Mouse (Mus musculus): Measurements from ENCODE around the gene Mrpl33. TPM values are rescaled to one million over a fixed set of nuclear protein-coding genes. Genes with fewer than 3 reads are reported as not detected.
"Not testable (repeated sequence)": the region's sequence is repeated elsewhere in the genome, so short reads cannot be mapped to it uniquely, and the experiment has no call there.

Gene Mrpl33
- polyA plus RNA-seq, 1 experiment = 97.5 TPM

DNA sequence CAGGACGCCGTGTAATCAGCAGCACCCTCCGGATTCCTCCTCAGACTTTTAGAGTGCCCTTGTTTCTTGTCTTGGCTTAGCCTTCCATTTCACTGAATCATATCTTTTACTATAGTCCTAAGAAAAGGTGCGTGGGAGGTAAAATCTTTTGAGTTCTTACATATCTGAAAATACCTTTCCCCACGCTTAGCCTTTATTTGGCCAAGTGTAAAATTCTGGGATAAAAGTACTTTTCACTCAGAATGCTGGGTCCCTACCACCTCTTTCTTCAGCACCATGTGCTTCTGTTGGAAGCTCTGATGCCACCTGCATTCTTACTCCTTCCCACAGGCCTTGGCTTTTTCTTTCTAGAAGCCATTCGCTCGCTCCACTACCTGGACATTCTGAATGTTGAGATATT, 5.6 kb upstream of the Mrpl33 start:
- peak; percentile 28 to 70 for DNase-seq (ENCODE audit: extremely low spot score in 1 of 2, low spot score in 1 of 2)

GRCm38 (mm10) chr5:31595868-31596267, 867 bp upstream of the Mrpl33 start:
- DNase-seq (ENCODE audit: extremely low spot score in 1 of 2, low spot score in 1 of 2) = no peak

GRCm38 (mm10) chr5:31597430-31597944, 752 bp downstream of the Mrpl33 start:
- DNase-seq (ENCODE audit: extremely low spot score in 1 of 2, low spot score in 1 of 2) = no peak

DNA sequence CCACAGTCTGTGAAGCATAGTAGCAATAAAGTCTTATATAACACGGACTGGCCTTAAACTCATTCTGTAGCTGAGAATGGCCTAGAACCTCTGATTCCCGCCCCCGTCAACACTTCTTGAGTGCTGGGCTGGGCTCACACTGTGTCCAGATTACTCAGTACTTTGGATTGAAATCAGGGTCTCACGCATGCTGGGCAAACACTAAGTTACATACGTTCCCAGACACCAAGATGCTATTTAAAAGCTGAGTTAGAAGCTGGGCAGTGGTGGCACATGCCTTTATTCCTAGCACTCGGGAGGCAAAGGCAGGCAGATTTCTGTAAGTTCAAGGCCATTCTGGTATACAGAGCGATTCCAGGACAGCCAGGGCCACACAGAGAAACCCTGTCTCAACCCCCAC, 1.4 kb downstream of the Mrpl33 start:
- DNase-seq (ENCODE audit: extremely low spot score in 1 of 2, low spot score in 1 of 2) = no peak

DNA sequence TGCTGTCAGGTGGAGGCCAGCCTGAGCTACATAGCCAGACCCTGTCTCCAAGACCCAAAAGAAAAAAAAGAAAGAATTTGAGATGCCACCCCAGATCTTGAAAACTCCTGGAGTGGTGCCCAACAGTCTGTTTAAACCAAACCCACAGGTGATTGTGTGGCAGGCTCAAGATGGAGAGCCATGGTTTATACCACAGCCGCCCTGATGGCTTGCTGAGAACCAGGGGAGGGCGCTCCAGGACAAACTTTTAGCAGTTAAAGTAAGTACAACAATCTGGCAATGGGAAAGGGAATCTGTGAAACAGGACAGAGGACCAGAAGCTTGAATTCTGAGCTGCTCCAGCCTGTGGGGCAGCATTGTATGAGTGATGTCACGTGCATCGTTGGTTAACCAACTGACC, 1.8 kb downstream of the Mrpl33 start:
- DNase-seq (ENCODE audit: extremely low spot score in 1 of 2, low spot score in 1 of 2) = peak in 1 of 2 experiments; percentile 48

GRCm38 (mm10) chr5:31599161-31599560, 2.4 kb downstream of the Mrpl33 start:
- no peak for DNase-seq (ENCODE audit: extremely low spot score in 1 of 2, low spot score in 1 of 2)

- no peak for DNase-seq (ENCODE audit: extremely low spot score in 1 of 2, low spot score in 1 of 2)
These were observed 4.5 kb downstream of the Mrpl33 start for GRCm38 (mm10) chr5:31601162-31601722.

GRCm38 (mm10) chr5:31602377-31602776, 5.6 kb downstream of the Mrpl33 start:
- DNase-seq (ENCODE audit: extremely low spot score in 1 of 2, low spot score in 1 of 2) = peak; percentile 56 to 73

DNA sequence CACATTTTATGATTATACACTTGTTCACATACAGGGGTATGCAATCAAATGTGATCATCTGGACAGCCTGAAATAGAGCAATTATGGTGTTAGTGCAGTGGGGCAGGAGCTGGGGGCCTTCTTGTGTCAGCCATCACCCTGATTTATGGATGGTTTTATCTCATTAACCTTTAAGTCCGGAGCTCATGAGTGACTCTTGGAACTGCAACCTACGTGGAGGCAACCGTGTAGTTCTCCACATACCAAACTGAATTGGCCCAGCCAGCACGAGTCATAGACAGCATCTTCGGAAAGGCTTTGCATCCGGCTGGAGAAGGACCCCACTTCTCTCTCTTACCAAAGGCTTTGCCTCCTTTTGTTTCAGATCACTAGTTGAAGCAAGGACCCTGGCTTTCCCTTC, 7.0 kb downstream of the Mrpl33 start:
- DNase-seq (ENCODE audit: extremely low spot score in 1 of 2, low spot score in 1 of 2) = no peak

GRCm38 (mm10) chr5:31606151-31606550, 9.4 kb downstream of the Mrpl33 start:
- DNase-seq (ENCODE audit: extremely low spot score in 1 of 2, low spot score in 1 of 2) = no peak

DNA sequence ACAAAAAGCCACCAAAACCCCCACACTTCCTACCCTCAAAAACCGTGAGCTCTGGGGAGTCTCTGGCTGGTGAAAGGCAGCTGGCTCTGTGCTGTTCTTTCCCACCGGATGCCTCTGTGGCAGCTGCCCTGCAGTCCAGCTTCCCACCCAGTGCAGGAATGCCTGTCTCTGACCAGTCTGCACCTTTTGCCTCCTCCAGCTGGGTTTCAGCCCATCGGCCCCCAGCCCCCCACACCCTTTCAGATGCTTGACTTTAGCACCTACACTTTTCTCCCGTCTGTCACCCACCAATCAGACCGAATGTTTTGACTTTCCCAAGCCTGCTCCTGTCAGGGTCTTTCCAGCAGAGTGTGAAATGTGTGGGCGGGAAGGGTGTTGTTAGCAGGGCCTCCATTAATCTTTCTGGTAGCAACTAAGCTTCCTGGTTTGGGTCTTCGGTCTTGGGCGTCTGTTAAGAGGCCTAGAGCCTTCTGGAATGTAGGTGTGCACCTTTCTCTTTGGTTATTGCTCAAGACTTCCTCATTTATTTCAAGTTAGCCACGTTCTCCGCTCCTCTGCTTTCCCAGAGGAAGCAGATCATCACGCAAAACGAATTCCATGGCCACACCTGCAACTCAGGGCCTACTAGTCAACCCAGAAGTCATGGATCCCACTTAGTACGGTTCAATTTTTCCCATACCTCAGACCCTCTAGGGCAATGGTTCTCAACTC, 13.8 kb downstream of the Mrpl33 start:
- DNase-seq (ENCODE audit: extremely low spot score in 1 of 2, low spot score in 1 of 2) = no peak

GRCm38 (mm10) chr5:31611186-31611585, 14.5 kb downstream of the Mrpl33 start:
- DNase-seq (ENCODE audit: extremely low spot score in 1 of 2, low spot score in 1 of 2) = no peak

DNA sequence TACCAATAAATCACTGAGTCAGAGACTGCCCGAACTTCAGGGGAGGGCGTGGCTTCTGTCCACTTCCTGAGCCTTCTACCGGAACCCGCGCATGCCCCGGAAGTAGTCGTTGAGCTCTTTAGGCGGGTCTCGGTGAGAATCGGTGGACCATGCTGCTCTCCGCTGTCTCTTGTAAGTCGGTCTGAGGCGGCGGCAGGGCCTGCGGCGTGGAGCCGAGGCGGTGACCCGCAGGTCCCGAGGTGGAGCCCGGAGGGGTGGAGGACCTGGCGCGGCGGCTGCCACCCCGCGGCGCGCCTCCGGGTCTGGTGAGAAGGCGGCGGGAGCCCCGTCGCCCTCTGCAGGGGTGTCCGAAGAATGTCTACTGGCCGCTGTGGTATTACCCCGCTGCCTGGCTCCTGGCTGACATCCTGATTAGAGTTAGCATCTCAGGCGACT, 17.1 kb downstream of the Mrpl33 start:
- DNase-seq (ENCODE audit: extremely low spot score in 1 of 2, low spot score in 1 of 2) = peak; percentile 59 to 79

GRCm38 (mm10) chr5:31614339-31615025, 17.7 kb downstream of the Mrpl33 start:
- no peak for DNase-seq (ENCODE audit: extremely low spot score in 1 of 2, low spot score in 1 of 2)

DNA sequence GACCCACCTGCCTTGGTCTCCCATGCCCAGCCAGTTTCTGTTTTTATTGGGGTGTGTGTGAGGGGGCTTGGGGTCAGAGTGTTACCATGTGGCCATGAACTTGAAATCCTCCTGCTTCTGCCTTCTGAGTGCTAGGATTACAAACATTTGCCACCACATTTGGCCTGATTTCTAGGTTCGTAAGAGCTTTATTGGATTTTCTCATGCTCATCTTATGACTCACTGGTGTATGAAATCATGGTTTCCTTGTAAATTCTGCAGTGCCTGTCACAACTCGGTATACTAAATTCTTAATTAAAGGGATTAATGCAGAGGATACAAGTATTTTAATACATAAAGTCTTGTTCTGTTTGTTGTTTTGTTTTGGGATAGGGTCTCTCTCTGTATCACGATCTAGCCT, 23.6 kb downstream of the Mrpl33 start:
- DNase-seq (ENCODE audit: extremely low spot score in 1 of 2, low spot score in 1 of 2) = no peak

GRCm38 (mm10) chr5:31627117-31627516, 30.4 kb downstream of the Mrpl33 start:
- no peak for DNase-seq (ENCODE audit: extremely low spot score in 1 of 2, low spot score in 1 of 2)

- DNase-seq (ENCODE audit: extremely low spot score in 1 of 2, low spot score in 1 of 2) = no peak
These were observed 31.1 kb downstream of the Mrpl33 start for GRCm38 (mm10) chr5:31627562-31628526.

- DNase-seq (ENCODE audit: extremely low spot score in 1 of 2, low spot score in 1 of 2) = no peak
These were observed 31.8 kb downstream of the Mrpl33 start for GRCm38 (mm10) chr5:31628555-31628954.

DNA sequence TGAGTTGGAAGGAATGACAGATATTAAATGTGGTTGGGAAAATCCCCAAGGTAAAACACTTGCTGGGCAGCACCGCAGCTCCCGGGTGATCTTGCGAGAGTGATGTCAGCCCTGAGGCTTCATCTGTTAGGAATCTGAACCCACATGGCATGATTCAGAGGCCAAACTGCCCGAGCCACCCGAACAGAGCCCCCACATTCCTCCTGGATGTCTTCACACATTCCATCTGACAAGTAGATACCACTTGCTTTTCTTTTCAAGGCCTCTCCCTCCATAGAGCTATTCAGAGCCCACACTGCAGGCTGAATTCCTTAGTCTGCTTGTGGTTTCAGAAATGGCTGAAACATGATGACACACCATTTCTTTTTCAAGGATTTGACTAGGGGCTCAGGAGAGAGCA, 33.3 kb downstream of the Mrpl33 start:
- DNase-seq (ENCODE audit: extremely low spot score in 1 of 2, low spot score in 1 of 2) = no peak

GRCm38 (mm10) chr5:31631169-31631568, 34.4 kb downstream of the Mrpl33 start:
- DNase-seq (ENCODE audit: extremely low spot score in 1 of 2, low spot score in 1 of 2) = not testable (repeated sequence)

Data from frontal cortex, adult 2 months (tissue).